Mouse (Mus musculus): Measurements from ENCODE around the gene Xpo6. TPM values are rescaled to one million over a fixed set of nuclear protein-coding genes. Genes with fewer than 3 reads are reported as not detected.

Gene Xpo6
- polyA plus RNA-seq, 1 experiment from 2014 or later, result 35.1 TPM

DNA sequence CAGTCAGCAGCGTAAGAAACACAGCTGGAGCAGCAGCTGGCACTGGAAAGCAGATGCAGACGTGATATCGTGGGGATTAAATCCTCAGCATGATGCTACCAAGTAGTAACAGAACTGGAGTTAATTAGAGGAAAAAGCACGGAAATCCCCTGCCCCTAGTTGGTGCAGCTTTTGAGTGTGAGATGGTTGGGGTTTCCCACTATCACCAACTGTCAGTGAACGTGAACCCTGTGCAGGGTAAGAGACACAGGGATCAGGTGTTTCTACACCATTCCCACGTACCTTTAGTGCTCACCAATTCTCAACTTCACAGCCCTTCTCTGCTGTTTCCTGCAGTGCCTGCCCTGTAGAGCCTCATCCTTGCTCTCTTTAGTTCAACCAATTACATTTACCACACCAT is 80.5 kb downstream of the Xpo6 start:
- Histone ChIP-seq H3K27ac (no peak overlapping the region), H3K4me1 (no peaks in the 10 kb centered on the region), H3K4me2 (no peak overlapping the region), H3K36me3 (peaks cover 26% of the 10 kb centered on the region), H3K4me3 (replicated peaks) (no peak overlapping the region), H3K27me3 (replicated peaks) (no peaks in the 10 kb centered on the region), H3K9ac (no peak overlapping the region), H3K9me3 (no peaks in the 10 kb centered on the region)
- 83% methylated on average over 6 of the region's 6 CpGs for WGBS
- ATAC-seq (ENCODE audit: insufficient read depth, low FRiP score, low read depth), result no peak

- no peak overlapping the region for H3K27ac ChIP-seq
- no peak overlapping the region for H3K9ac ChIP-seq
- 84% methylated on average over 4 of the region's 4 CpGs for WGBS
- H3K4me1 ChIP-seq, result no peaks in the 10 kb centered on the region
- peaks cover 38% of the 10 kb centered on the region for H3K36me3 ChIP-seq
- no peak overlapping the region for H3K4me3 ChIP-seq (replicated peaks)
- H3K4me2 ChIP-seq, result no peak overlapping the region
- no peaks in the 10 kb centered on the region for H3K27me3 ChIP-seq (replicated peaks)
- ATAC-seq (ENCODE audit: insufficient read depth, low FRiP score, low read depth), result no peak
- H3K9me3 ChIP-seq, result no peaks in the 10 kb centered on the region
Observed at GRCm38 (mm10) chr7:126113263-126113662, 87.0 kb downstream of the Xpo6 start.

DNA sequence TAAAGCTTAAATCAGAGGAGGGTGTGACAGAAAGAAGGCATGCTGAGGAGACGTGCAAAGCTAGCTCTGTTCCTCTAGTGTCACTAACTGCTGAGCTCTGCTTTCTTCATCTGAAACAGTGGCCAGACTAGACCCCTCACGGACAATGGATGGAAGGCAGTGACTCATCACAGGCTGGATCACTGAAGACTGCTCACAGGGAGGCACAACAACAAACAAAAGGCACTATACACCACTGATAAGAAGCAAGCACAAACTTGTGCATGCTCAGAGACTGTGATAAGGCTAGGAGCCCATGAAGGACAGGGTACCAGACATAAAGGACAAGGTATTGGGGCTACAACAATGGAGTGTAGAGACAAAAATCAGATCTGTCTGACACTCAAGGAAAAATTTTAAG is 89.1 kb downstream of the Xpo6 start:
- no peak overlapping the region for H3K4me3 ChIP-seq (replicated peaks)
- no peak for ATAC-seq (ENCODE audit: insufficient read depth, low FRiP score, low read depth)
- H3K4me1 ChIP-seq, result no peaks in the 10 kb centered on the region
- H3K9me3 ChIP-seq, result no peaks in the 10 kb centered on the region
- no peak overlapping the region for H3K27ac ChIP-seq
- H3K36me3 ChIP-seq, result peaks cover 56% of the 10 kb centered on the region
- 70% methylated on average over 2 of the region's 2 CpGs for WGBS
- no peaks in the 10 kb centered on the region for H3K27me3 ChIP-seq (replicated peaks)
- H3K9ac ChIP-seq, result no peak overlapping the region
- no peak overlapping the region for H3K4me2 ChIP-seq

- 68% methylated on average over 3 of the region's 3 CpGs for WGBS
- H3K36me3 ChIP-seq, result peaks cover 52% of the 10 kb centered on the region
Observed at GRCm38 (mm10) chr7:126109898-126110297, 90.4 kb downstream of the Xpo6 start.

DNA sequence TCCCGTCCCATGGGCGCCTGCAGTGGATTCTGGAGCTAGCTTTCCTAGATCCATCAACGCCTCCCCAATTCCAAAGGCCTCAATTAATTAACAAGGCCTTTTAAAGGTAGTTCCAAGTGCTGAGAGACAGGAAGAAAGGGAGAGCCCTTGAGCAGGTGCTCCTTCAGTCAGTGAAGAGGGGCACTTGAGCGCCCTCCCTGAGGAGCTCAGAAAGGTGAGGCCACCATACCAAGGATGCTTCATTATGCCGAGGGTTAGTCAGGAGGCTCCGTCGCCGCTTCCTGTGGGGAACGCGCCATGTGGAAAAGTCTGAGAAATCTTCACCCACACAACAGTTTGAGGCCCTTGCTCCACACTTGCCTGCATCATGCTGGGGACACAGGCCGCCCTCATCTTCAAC is 99.9 kb downstream of the Xpo6 start:
- Histone ChIP-seq H3K36me3 (peaks cover 48% of the 10 kb centered on the region), H3K9ac (no peak overlapping the region), H3K9me3 (no peaks in the 10 kb centered on the region), H3K27me3 (replicated peaks) (no peaks in the 10 kb centered on the region), H3K4me3 (replicated peaks) (no peak overlapping the region), H3K4me2 (no peak overlapping the region), H3K4me1 (no peaks in the 10 kb centered on the region), H3K27ac (no peak overlapping the region)
- WGBS, result 94% methylated on average over 11 of the region's 11 CpGs
- no peak for ATAC-seq (ENCODE audit: insufficient read depth, low FRiP score, low read depth)

More at GRCm38 (mm10) chr7:126109898-126110297, 90.4 kb downstream of the Xpo6 start:
- no peak for ATAC-seq (ENCODE audit: insufficient read depth, low FRiP score, low read depth)
- H3K9ac ChIP-seq, result no peak overlapping the region
- H3K9me3 ChIP-seq, result no peaks in the 10 kb centered on the region
- H3K4me2 ChIP-seq, result no peak overlapping the region
- no peak overlapping the region for H3K4me3 ChIP-seq (replicated peaks)
- no peaks in the 10 kb centered on the region for H3K4me1 ChIP-seq
- no peak overlapping the region for H3K27ac ChIP-seq
- no peaks in the 10 kb centered on the region for H3K27me3 ChIP-seq (replicated peaks)

- Histone ChIP-seq H3K36me3 (peaks cover 47% of the 10 kb centered on the region), H3K4me3 (replicated peaks) (no peak overlapping the region), H3K27ac (no peak overlapping the region), H3K4me1 (no peaks in the 10 kb centered on the region), H3K4me2 (no peak overlapping the region), H3K9me3 (no peaks in the 10 kb centered on the region), H3K9ac (no peak overlapping the region), H3K27me3 (replicated peaks) (no peaks in the 10 kb centered on the region)
- WGBS, result 79% methylated on average over 2 of the region's 2 CpGs
- ATAC-seq (ENCODE audit: insufficient read depth, low FRiP score, low read depth), result no peak
Observed at GRCm38 (mm10) chr7:126099835-126100234, 100.5 kb downstream of the Xpo6 start.

DNA sequence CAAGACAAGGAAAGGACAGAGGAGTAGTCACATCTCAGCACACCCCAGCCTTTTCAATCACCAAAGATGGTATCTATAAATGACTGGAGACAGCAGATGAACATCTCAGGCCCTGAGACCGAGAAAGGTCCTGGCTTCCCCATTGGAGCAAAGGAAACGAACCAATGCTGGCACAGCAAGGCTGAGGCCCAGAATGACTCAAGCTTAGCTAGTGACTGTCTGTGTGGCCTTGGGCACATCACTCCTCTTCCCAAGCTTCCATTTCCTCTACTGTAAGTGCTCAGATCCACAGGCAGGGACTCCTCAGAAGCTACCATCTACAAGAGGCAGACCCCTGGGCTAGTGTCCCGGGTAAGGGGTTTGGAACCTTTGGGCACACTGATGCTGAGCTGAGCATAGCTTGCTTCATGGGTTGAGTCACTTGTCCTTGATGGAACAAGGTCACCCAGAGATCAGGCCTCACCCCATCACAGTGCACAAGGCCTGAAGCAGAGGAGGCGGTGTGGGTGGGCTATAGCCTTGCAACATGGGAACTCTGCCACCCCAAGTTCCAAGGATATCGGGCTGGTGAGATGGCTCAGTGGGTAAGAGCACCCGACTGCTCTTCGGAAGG is 101.0 kb downstream of the Xpo6 start:
- Histone ChIP-seq H3K9me3 (no peaks in the 10 kb centered on the region), H3K4me3 (replicated peaks) (no peak overlapping the region), H3K36me3 (peaks cover 42% of the 10 kb centered on the region), H3K27me3 (replicated peaks) (no peaks in the 10 kb centered on the region), H3K9ac (no peak overlapping the region), H3K4me1 (no peaks in the 10 kb centered on the region), H3K27ac (no peak overlapping the region), H3K4me2 (no peak overlapping the region)
- WGBS, result 95% methylated on average over 7 of the region's 7 CpGs
- no peak for ATAC-seq (ENCODE audit: insufficient read depth, low FRiP score, low read depth)

DNA sequence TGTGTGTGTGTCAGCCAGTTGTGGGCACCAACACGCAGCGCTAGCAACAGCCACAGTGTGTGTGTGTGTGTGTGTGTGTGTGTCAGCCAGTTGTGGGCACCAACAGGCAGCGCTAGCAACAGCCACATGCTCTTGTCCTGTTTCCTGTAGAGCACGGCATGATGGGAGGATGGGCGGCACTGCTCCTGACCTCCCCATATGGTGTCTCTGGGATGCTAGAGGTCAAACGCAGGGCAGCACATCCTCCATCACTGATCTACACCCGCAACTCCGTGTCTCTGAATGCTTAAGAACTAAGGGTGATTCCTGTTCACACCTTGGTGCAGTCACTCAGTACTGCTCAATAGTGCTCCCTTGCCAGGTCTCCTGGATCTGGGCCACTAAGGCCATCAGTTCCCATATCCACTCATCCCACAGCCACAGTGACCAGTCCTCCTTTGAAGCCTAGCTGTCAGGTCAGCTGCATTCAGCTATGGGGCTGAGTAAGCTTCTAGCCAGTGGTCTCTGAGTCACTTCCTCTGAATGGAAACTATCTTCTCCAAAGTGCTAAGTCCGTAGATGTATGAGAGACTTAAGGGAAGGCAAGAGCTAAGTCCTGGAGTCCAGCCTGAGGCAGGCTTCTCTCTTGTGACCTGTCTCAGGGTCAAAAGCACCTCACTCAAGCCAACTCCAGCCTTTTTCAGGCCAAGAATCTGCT is 102.9 kb downstream of the Xpo6 start:
- no peaks in the 10 kb centered on the region for H3K4me1 ChIP-seq
- H3K27me3 ChIP-seq (replicated peaks), result no peaks in the 10 kb centered on the region
- whole genome bisulfite sequencing, result 72% methylated on average over 7 of the region's 9 CpGs
- H3K27ac ChIP-seq, result no peak overlapping the region
- no peak for ATAC-seq (ENCODE audit: insufficient read depth, low FRiP score, low read depth)
- no peaks in the 10 kb centered on the region for H3K9me3 ChIP-seq
- no peak overlapping the region for H3K4me2 ChIP-seq
- peaks cover 35% of the 10 kb centered on the region for H3K36me3 ChIP-seq
- H3K9ac ChIP-seq, result no peak overlapping the region
- H3K4me3 ChIP-seq (replicated peaks), result no peak overlapping the region

DNA sequence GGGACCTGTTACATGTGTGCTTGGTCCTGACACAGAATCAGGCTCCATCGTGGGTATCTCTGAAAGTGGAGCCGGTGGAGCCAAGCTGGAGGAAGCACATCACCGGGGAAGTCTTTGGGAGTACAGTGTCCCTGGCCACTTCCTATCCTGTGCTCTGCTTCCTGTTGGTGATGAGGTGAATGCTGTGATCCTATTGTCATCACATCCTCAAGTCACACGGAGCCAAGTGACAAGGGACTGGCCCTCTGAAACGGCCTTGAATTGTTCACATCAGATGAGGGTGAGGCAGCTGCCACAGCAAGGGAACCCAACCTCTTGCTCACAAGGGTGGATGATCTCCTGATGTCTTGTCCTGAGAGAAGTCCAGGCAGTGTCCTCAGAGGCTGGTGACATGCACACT is 103.7 kb downstream of the Xpo6 start:
- no peak overlapping the region for H3K9ac ChIP-seq
- no peak for ATAC-seq (ENCODE audit: insufficient read depth, low FRiP score, low read depth)
- no peaks in the 10 kb centered on the region for H3K27me3 ChIP-seq (replicated peaks)
- no peak overlapping the region for H3K4me2 ChIP-seq
- no peak overlapping the region for H3K27ac ChIP-seq
- H3K36me3 ChIP-seq, result peaks cover 28% of the 10 kb centered on the region
- no peak overlapping the region for H3K4me3 ChIP-seq (replicated peaks)
- no peaks in the 10 kb centered on the region for H3K4me1 ChIP-seq
- WGBS, result 81% methylated on average over 5 of the region's 5 CpGs
- H3K9me3 ChIP-seq, result no peaks in the 10 kb centered on the region

GRCm38 (mm10) chr7:126094738-126095137 is 105.6 kb downstream of the Xpo6 start:
- H3K4me3 ChIP-seq (replicated peaks), result no peak overlapping the region
- H3K9me3 ChIP-seq, result no peaks in the 10 kb centered on the region
- H3K4me2 ChIP-seq, result no peak overlapping the region
- no peak for ATAC-seq (ENCODE audit: insufficient read depth, low FRiP score, low read depth)
- H3K4me1 ChIP-seq, result no peaks in the 10 kb centered on the region
- no peak overlapping the region for H3K27ac ChIP-seq
- 86% methylated on average over 5 of the region's 5 CpGs for WGBS
- peaks cover 14% of the 10 kb centered on the region for H3K36me3 ChIP-seq
- no peaks in the 10 kb centered on the region for H3K27me3 ChIP-seq (replicated peaks)
- H3K9ac ChIP-seq, result no peak overlapping the region

DNA sequence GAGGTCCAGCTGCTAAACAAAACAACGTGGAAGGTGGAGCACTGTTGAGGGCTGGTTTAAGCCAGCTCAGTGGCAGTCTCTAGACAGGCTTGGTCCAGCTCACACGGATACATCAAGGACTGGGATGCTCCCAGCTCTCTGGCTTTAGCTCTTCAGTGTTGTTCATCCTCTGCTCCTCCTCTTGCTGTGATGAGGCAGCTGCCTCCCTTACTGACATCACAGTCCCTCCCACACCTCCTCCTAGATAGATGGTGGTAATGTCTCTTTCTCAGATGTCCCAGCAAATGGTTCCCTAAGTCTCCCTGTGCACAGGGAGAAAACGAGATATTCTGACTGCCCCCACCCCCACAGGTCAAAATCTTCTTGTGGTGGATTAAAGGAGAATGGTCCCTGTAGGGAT is 107.1 kb downstream of the Xpo6 start:
- H3K36me3 ChIP-seq, result 0 out of 2 replicates have a peak, but pooled peaks cover 1% of the 10 kb centered on the region
- WGBS, result 32% methylated on average over 3 of the region's 3 CpGs

DNA sequence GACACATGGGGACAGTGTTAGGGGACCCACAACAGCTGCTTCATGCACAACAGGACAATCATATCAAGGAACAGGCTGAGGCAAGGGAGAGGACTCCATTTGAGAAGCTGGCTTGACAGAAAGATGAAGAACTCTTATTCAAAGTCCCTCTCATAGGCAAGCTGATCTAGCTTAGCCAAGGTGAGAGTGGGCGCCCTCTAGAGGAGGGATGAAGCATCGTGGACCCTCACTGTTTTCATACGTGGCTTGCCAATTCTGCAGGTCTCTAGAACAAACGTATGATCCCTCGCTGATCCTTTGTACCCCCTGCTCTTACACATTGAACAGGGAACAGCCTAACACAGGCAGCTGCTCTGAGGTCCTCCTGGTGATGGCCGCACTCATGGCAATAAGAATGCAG is 110.5 kb downstream of the Xpo6 start:
- Histone ChIP-seq H3K4me3 (replicated peaks) (no peak overlapping the region), H3K9me3 (no peaks in the 10 kb centered on the region), H3K27me3 (replicated peaks) (0 out of 2 replicates have a peak, but pooled peaks cover 5% of the 10 kb centered on the region), H3K9ac (no peak overlapping the region), H3K4me1 (0 out of 2 replicates have a peak, but pooled peaks cover 7% of the 10 kb centered on the region), H3K36me3 (no peaks in the 10 kb centered on the region), H3K27ac (no peak overlapping the region), H3K4me2 (no peak overlapping the region)
- no peak for ATAC-seq (ENCODE audit: insufficient read depth, low FRiP score, low read depth)
- WGBS, result 18% methylated on average over 6 of the region's 6 CpGs

More for the DNA sequence above, 107.1 kb downstream of the Xpo6 start:
- H3K27me3 ChIP-seq (replicated peaks), result no peaks in the 10 kb centered on the region
- ATAC-seq (ENCODE audit: insufficient read depth, low FRiP score, low read depth), result no peak
- no peak overlapping the region for H3K4me2 ChIP-seq
- H3K4me1 ChIP-seq, result no peaks in the 10 kb centered on the region
- no peaks in the 10 kb centered on the region for H3K9me3 ChIP-seq
- no peak overlapping the region for H3K4me3 ChIP-seq (replicated peaks)
- H3K9ac ChIP-seq, result no peak overlapping the region
- no peak overlapping the region for H3K27ac ChIP-seq

Data from stomach, embryonic 15.5 days (tissue).